Mouse (Mus musculus): Measurements from ENCODE around the gene Actrt2.

DNA sequence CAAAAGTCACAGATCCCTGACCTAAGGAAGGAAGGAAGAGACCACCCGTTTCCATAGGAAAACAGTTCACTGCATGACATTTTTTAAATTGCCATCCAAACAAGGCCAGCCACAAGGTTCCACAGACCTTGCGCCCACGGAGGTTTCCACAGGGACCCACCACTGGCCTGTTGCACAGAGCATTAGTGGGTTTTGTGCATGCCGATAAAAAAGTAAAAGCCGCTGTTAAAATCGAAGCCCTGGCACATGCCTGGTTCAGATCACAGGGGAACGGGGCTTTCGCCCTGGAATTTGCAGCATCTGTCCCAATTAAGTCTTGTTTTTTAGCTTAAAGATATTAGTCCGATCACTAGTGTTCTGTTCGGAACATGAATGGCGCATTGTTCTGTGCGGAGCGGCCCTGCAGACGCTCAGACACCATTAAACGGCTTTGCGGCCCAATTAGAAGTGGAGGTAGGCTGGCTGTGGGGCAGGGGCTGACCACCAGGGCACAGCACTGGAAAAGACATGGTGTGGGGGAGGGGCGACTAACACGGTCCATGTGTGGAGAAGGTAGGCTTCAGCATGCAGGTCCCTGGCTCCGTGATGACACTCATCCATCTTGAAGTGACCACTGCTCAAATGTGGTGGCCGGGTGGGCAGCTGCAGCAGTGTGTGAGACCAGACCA is 25.8 kb upstream of the Actrt2 start:
- TF ChIP-seq CTCF (IDR thresholded peaks at IDR 0.05; ENCODE audit: borderline replicate concordance, control insufficient read depth, extremely low read depth, insufficient read depth, low read length, poor library complexity) (no peak), POLR2A (IDR thresholded peaks at IDR 0.05; ENCODE audit: control insufficient read depth, extremely low read depth, insufficient read depth, low read length, poor library complexity) (no peak)

Data from thymus, adult 2 months (tissue).